Mouse (Mus musculus): ENCODE data around the gene Nup133.

GRCm38 (mm10) chr8:123892586-123893155, 56.4 kb downstream of the Nup133 start:
- TF ChIP-seq CTCF (IDR thresholded peaks at IDR 0.05; ENCODE audit: low read depth, low read length) (no peak), POLR2A (IDR thresholded peaks at IDR 0.05; ENCODE audit: borderline replicate concordance, low read depth, low read length) (no peak)

Measured in bone marrow macrophage, adult 2 months (primary cell).